Mouse (Mus musculus): ENCODE data around the gene Fam193b. TPM values are rescaled to one million over a fixed set of nuclear protein-coding genes. Genes with fewer than 3 reads are reported as not detected.

Fam193b gene
- 8.4 and 8.7 TPM in 2 replicates for polyA plus RNA-seq (2015; fragmentation: Nextera tagmentation; extraction: Ambion mirVana)

GRCm38 (mm10) chr13:55571027-55571751 lies at the start of gene Fam193b:
Fam193b (minus strand) TSS chr13:55571120.
- Histone ChIP-seq H3K9ac (ENCODE audit: low read depth, low read length) (peak within 1 kb of the TSS; percentile 98), H3K4me1 (ENCODE audit: control insufficient read depth, low read depth, low read length) (peaks cover 20% of the 10 kb centered on the region), H3K27me3 (ENCODE audit: control insufficient read depth, insufficient read depth, low read depth, low read length) (no peaks in the 10 kb centered on the region), H3K4me2 (ENCODE audit: low read depth, low read length) (peak within 1 kb of the TSS; percentile 97), H3K4me3 (ENCODE audit: low read depth, low read length) (peak within 1 kb of the TSS; percentile 99), H3K36me3 (ENCODE audit: control insufficient read depth, insufficient read depth) (no peaks in the 10 kb centered on the region; the same call in 1 of the 2 replicates), H3K27ac (ENCODE audit: low read length) (peak within 1 kb of the TSS; percentile 90), H3K9me3 (replicated peaks; ENCODE audit: control insufficient read depth, low read length) (no peaks in the 10 kb centered on the region)
- 1% methylated on average over 46 of the region's 47 CpGs for WGBS (ENCODE audit: insufficient replicate concordance)
- peak; percentile 97 for ATAC-seq (ENCODE audit: low read depth)

GRCm38 (mm10) chr13:55620275-55620674 lies 49.4 kb upstream of the Fam193b start:
- no peak overlapping the region for H3K4me3 ChIP-seq (ENCODE audit: low read depth, low read length)
- H3K9me3 ChIP-seq (replicated peaks; ENCODE audit: control insufficient read depth, low read length) = no peaks in the 10 kb centered on the region
- no peak for ATAC-seq (ENCODE audit: low read depth)
- no peaks in the 10 kb centered on the region for H3K36me3 ChIP-seq (ENCODE audit: control insufficient read depth, insufficient read depth)
- H3K4me1 ChIP-seq (ENCODE audit: control insufficient read depth, low read depth, low read length) = peaks cover 19% of the 10 kb centered on the region
- no peak overlapping the region for H3K4me2 ChIP-seq (ENCODE audit: low read depth, low read length)
- H3K9ac ChIP-seq (ENCODE audit: low read depth, low read length) = no peak overlapping the region
- no peaks in the 10 kb centered on the region for H3K27me3 ChIP-seq (ENCODE audit: control insufficient read depth, insufficient read depth, low read depth, low read length)
- no peak overlapping the region for H3K27ac ChIP-seq (ENCODE audit: low read length)
- WGBS (ENCODE audit: insufficient replicate concordance) = 64% methylated on average over 2 of the region's 2 CpGs

GRCm38 (mm10) chr13:55619328-55619727 lies 48.4 kb upstream of the Fam193b start:
- ATAC-seq (ENCODE audit: low read depth) = no peak
- no peak overlapping the region for H3K9ac ChIP-seq (ENCODE audit: low read depth, low read length)
- H3K36me3 ChIP-seq (ENCODE audit: control insufficient read depth, insufficient read depth) = no peaks in the 10 kb centered on the region
- no peak overlapping the region for H3K4me2 ChIP-seq (ENCODE audit: low read depth, low read length)
- H3K4me1 ChIP-seq (ENCODE audit: control insufficient read depth, low read depth, low read length) = peaks cover 16% of the 10 kb centered on the region
- WGBS (ENCODE audit: insufficient replicate concordance) = 63% methylated on average over 4 of the region's 4 CpGs
- H3K4me3 ChIP-seq (ENCODE audit: low read depth, low read length) = no peak overlapping the region
- H3K27me3 ChIP-seq (ENCODE audit: control insufficient read depth, insufficient read depth, low read depth, low read length) = no peaks in the 10 kb centered on the region
- no peaks in the 10 kb centered on the region for H3K9me3 ChIP-seq (replicated peaks; ENCODE audit: control insufficient read depth, low read length)
- no peak overlapping the region for H3K27ac ChIP-seq (ENCODE audit: low read length)

- Histone ChIP-seq H3K4me2 (ENCODE audit: low read depth, low read length) (no peak overlapping the region), H3K36me3 (ENCODE audit: control insufficient read depth, insufficient read depth) (0 out of 2 replicates have a peak, but pooled peaks cover 3% of the 10 kb centered on the region), H3K27ac (ENCODE audit: low read length) (no peak overlapping the region), H3K4me1 (ENCODE audit: control insufficient read depth, low read depth, low read length) (no peaks in the 10 kb centered on the region), H3K4me3 (ENCODE audit: low read depth, low read length) (no peak overlapping the region), H3K9ac (ENCODE audit: low read depth, low read length) (no peak overlapping the region), H3K9me3 (replicated peaks; ENCODE audit: control insufficient read depth, low read length) (no peaks in the 10 kb centered on the region), H3K27me3 (ENCODE audit: control insufficient read depth, insufficient read depth, low read depth, low read length) (no peaks in the 10 kb centered on the region)
- 51% methylated on average over 5 of the region's 5 CpGs for WGBS (ENCODE audit: insufficient replicate concordance)
- ATAC-seq (ENCODE audit: low read depth) = no peak
Observed at GRCm38 (mm10) chr13:55613471-55613870, 42.6 kb upstream of the Fam193b start.

GRCm38 (mm10) chr13:55611996-55612395 lies 41.1 kb upstream of the Fam193b start:
- Histone ChIP-seq H3K27ac (ENCODE audit: low read length) (no peak overlapping the region), H3K36me3 (ENCODE audit: control insufficient read depth, insufficient read depth) (0 out of 2 replicates have a peak, but pooled peaks cover 3% of the 10 kb centered on the region), H3K4me3 (ENCODE audit: low read depth, low read length) (no peak overlapping the region), H3K9me3 (replicated peaks; ENCODE audit: control insufficient read depth, low read length) (no peaks in the 10 kb centered on the region), H3K4me2 (ENCODE audit: low read depth, low read length) (no peak overlapping the region), H3K9ac (ENCODE audit: low read depth, low read length) (no peak overlapping the region), H3K4me1 (ENCODE audit: control insufficient read depth, low read depth, low read length) (no peaks in the 10 kb centered on the region), H3K27me3 (ENCODE audit: control insufficient read depth, insufficient read depth, low read depth, low read length) (no peaks in the 10 kb centered on the region)
- ATAC-seq (ENCODE audit: low read depth) = no peak
- WGBS (ENCODE audit: insufficient replicate concordance) = 73% methylated on average over 7 of the region's 7 CpGs

- Histone ChIP-seq H3K27ac (ENCODE audit: low read length) (no peak overlapping the region), H3K4me1 (ENCODE audit: control insufficient read depth, low read depth, low read length) (no peaks in the 10 kb centered on the region), H3K27me3 (ENCODE audit: control insufficient read depth, insufficient read depth, low read depth, low read length) (no peaks in the 10 kb centered on the region), H3K4me3 (ENCODE audit: low read depth, low read length) (no peak overlapping the region), H3K36me3 (ENCODE audit: control insufficient read depth, insufficient read depth) (peaks cover 3% of the 10 kb centered on the region; the same call in 1 of the 2 replicates), H3K9ac (ENCODE audit: low read depth, low read length) (no peak overlapping the region), H3K9me3 (replicated peaks; ENCODE audit: control insufficient read depth, low read length) (no peaks in the 10 kb centered on the region), H3K4me2 (ENCODE audit: low read depth, low read length) (no peak overlapping the region)
- ATAC-seq (ENCODE audit: low read depth) = no peak
- 87% methylated on average over 2 of the region's 2 CpGs for WGBS (ENCODE audit: insufficient replicate concordance)
Observed at GRCm38 (mm10) chr13:55607624-55608006, 36.7 kb upstream of the Fam193b start.

- H3K9me3 ChIP-seq (replicated peaks; ENCODE audit: control insufficient read depth, low read length) = no peaks in the 10 kb centered on the region
- H3K4me2 ChIP-seq (ENCODE audit: low read depth, low read length) = no peak overlapping the region
- H3K4me3 ChIP-seq (ENCODE audit: low read depth, low read length) = no peak overlapping the region
- 51% methylated on average over 10 of the region's 10 CpGs for WGBS (ENCODE audit: insufficient replicate concordance)
- H3K9ac ChIP-seq (ENCODE audit: low read depth, low read length) = no peak overlapping the region
- peak; percentile 54 for ATAC-seq (ENCODE audit: low read depth)
- no peaks in the 10 kb centered on the region for H3K4me1 ChIP-seq (ENCODE audit: control insufficient read depth, low read depth, low read length)
- H3K27me3 ChIP-seq (ENCODE audit: control insufficient read depth, insufficient read depth, low read depth, low read length) = no peaks in the 10 kb centered on the region
- peaks cover 3% of the 10 kb centered on the region; the same call in 1 of the 2 replicates for H3K36me3 ChIP-seq (ENCODE audit: control insufficient read depth, insufficient read depth)
- no peak overlapping the region for H3K27ac ChIP-seq (ENCODE audit: low read length)
Observed at GRCm38 (mm10) chr13:55606899-55607623, 36.1 kb upstream of the Fam193b start.

- H3K36me3 ChIP-seq (ENCODE audit: control insufficient read depth, insufficient read depth) = peaks cover 3% of the 10 kb centered on the region; the same call in 1 of the 2 replicates
- no peaks in the 10 kb centered on the region for H3K9me3 ChIP-seq (replicated peaks; ENCODE audit: control insufficient read depth, low read length)
- no peaks in the 10 kb centered on the region for H3K27me3 ChIP-seq (ENCODE audit: control insufficient read depth, insufficient read depth, low read depth, low read length)
- no peak overlapping the region for H3K4me2 ChIP-seq (ENCODE audit: low read depth, low read length)
- peaks cover 7% of the 10 kb centered on the region for H3K4me1 ChIP-seq (ENCODE audit: control insufficient read depth, low read depth, low read length)
- no peak overlapping the region for H3K9ac ChIP-seq (ENCODE audit: low read depth, low read length)
- WGBS (ENCODE audit: insufficient replicate concordance) = 84% methylated on average over 3 of the region's 3 CpGs
- no peak overlapping the region for H3K27ac ChIP-seq (ENCODE audit: low read length)
- no peak overlapping the region for H3K4me3 ChIP-seq (ENCODE audit: low read depth, low read length)
- no peak for ATAC-seq (ENCODE audit: low read depth)
Observed at GRCm38 (mm10) chr13:55604606-55605005, 33.7 kb upstream of the Fam193b start.

- peaks cover 7% of the 10 kb centered on the region for H3K36me3 ChIP-seq (ENCODE audit: control insufficient read depth, insufficient read depth)
- no peak overlapping the region for H3K4me3 ChIP-seq (ENCODE audit: low read depth, low read length)
- WGBS (ENCODE audit: insufficient replicate concordance) = 4% methylated on average over 3 of the region's 3 CpGs
- ATAC-seq (ENCODE audit: low read depth) = no peak
- H3K27ac ChIP-seq (ENCODE audit: low read length) = no peak overlapping the region
- no peaks in the 10 kb centered on the region for H3K27me3 ChIP-seq (ENCODE audit: control insufficient read depth, insufficient read depth, low read depth, low read length)
- H3K4me1 ChIP-seq (ENCODE audit: control insufficient read depth, low read depth, low read length) = peaks cover 11% of the 10 kb centered on the region
- H3K9ac ChIP-seq (ENCODE audit: low read depth, low read length) = no peak overlapping the region
- no peaks in the 10 kb centered on the region for H3K9me3 ChIP-seq (replicated peaks; ENCODE audit: control insufficient read depth, low read length)
- H3K4me2 ChIP-seq (ENCODE audit: low read depth, low read length) = no peak overlapping the region
Observed at GRCm38 (mm10) chr13:55601611-55602010, 30.7 kb upstream of the Fam193b start.
